Comparison of ENCODE assay signal across 8 mouse cellular contexts in genomic region chr15:76973855-76974651, GRCm38 (mm10). TPM values are rescaled to one million over a fixed set of nuclear protein-coding genes. Genes with fewer than 3 reads are reported as not detected.
DNase-seq lines count a peak whose midpoint lies in the region; ATAC-seq lines count a peak whose summit lies in the region.

No protein-coding gene starts in this region.

- 8% methylated on average over 28 of the region's 31 CpGs for WGBS in hindbrain, embryonic 14.5 days

- H3K4me2 ChIP-seq in hindbrain, embryonic 14.5 days (replicated peaks): peak overlapping the region; percentile 83

- peaks cover 7% of the 10 kb centered on the region; the same call in 1 of the 2 replicates for H3K4me1 ChIP-seq in hindbrain, embryonic 14.5 days (replicated peaks; ENCODE audit: control insufficient read depth, insufficient read depth, low read length)

- peak; percentile 57 for DNase-seq in WW6 (ENCODE audit: low read depth, low spot score)
- peak; percentile 91 to 95 for DNase-seq in cerebellum, postnatal 10 days
- peak; percentile 79 to 90 for DNase-seq in frontal cortex, postnatal 36 days (ENCODE audit: low spot score in 2 of 2)
- peak; percentile 93 for DNase-seq in hindbrain, embryonic 14.5 days (ENCODE audit: low spot score)
- DNase-seq in layer of hippocampus, postnatal 36 days: peak; percentile 61 to 76
- peak; percentile 76 for DNase-seq in lung, postnatal 25 days (ENCODE audit: low spot score)
- peak; percentile 54 for DNase-seq in retina, postnatal 7 days (ENCODE audit: low read depth, low spot score)
- DNase-seq in urinary bladder, postnatal 36 days (ENCODE audit: low spot score in 2 of 2): peak; percentile 65 to 78

- no peaks in the 10 kb centered on the region for H3K9me3 ChIP-seq in hindbrain, embryonic 14.5 days (ENCODE audit: control insufficient read depth, low read length)

- peak overlapping the region; percentile 62; the same call in 1 of the 2 replicates for H3K27ac ChIP-seq in hindbrain, embryonic 14.5 days

- H3K27me3 ChIP-seq in hindbrain, embryonic 14.5 days (ENCODE audit: control insufficient read depth, insufficient read depth, low read length): no peaks in the 10 kb centered on the region

- peak overlapping the region; percentile 49 for H3K4me3 ChIP-seq in hindbrain, embryonic 14.5 days (replicated peaks; ENCODE audit: low read length)

- H3K36me3 ChIP-seq in hindbrain, embryonic 14.5 days (replicated peaks; ENCODE audit: control insufficient read depth, insufficient read depth): no peaks in the 10 kb centered on the region

- ATAC-seq in hindbrain, embryonic 14.5 days (ENCODE audit: low FRiP score): peak; percentile 60; the same call in 1 of the 2 replicates

- H3K9ac ChIP-seq in hindbrain, embryonic 14.5 days: peak overlapping the region; percentile 77

RNA-seq across cellular contexts. Expression of gene 1110038F14Rik, which starts 25.7 kb away (rescaled TPM):
- 36.0 and 45.1 TPM in 2 replicates for polyA plus RNA-seq in hindbrain, embryonic 14.5 days (2014; fragmentation: Nextera tagmentation; extraction: Ambion mirVana)
- total RNA-seq in layer of hippocampus, postnatal 36 days (2021): 10 to 100 TPM; 27.8 to 28.1 TPM

RNA-seq across cellular contexts. Expression of gene Zfp647, which starts 48.8 kb away (rescaled TPM):
- polyA plus RNA-seq in hindbrain, embryonic 14.5 days (2014; fragmentation: Nextera tagmentation; extraction: Ambion mirVana): 19.2 and 20.7 TPM in 2 replicates
- 1 to 10 TPM; 5.2 to 6.6 TPM for total RNA-seq in layer of hippocampus, postnatal 36 days (2021)

Comparison
In these comparisons a context has a peak if more than half of its experiments do, and no peak if none do; other contexts are left out.
1. Peak in every context shown above with its lines: DNase-seq, ATAC-seq, H3K4me3 ChIP-seq and H3K27ac ChIP-seq.